Mouse (Mus musculus) lung, postnatal 0 days (tissue): Measurements from ENCODE around the gene Aak1.

Experiments
- CTCF ChIP-seq: IDR thresholded peaks from 2 replicates; pipeline ENCODE4 v1.5.1; 2016; ENCODE audit warnings: antibody characterized with exemption, mild to moderate bottlenecking
- EP300 ChIP-seq: IDR thresholded peaks from 2 replicates; pipeline ENCODE4 v1.6.1; 2016; ENCODE audit warnings: antibody characterized with exemption, mild to moderate bottlenecking, control low read depth

DNA sequence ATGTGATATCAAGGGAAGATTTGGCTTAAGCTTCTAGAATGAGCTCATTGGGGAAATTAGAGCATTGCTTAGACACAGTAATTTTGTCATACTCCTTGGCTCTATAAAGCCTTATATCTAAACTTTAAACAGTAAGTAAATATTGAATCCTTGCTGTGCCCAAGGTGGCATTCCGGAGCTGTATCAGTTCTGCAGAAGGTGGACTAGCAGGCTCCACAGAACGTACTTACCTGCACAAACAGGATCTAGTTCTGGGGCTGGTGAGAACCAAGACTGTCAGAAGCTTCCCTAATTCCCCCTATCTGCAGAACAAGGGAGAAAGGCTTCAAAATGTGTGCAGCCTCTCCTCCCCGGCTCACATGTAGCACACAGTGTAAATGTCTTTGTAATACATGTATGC lies 4.6 kb downstream of the Aak1 start:
- TF ChIP-seq EP300: no peak
- no peak for TF ChIP-seq CTCF
